Mouse (Mus musculus) kidney, embryonic 14.5 days (tissue): ENCODE results near the gene Pnldc1. TPM values are rescaled to one million over a fixed set of nuclear protein-coding genes. Genes with fewer than 3 reads are reported as not detected.
A peak's percentile ranks its signal among the peaks of the same experiment; 100 is the strongest.
"Not testable (repeated sequence)": the region's sequence is repeated elsewhere in the genome, so short reads cannot be mapped to it uniquely, and the experiment has no call there.

Experiments used
- ATAC-seq: fragments of 200-750 bp; cut with Nextera tagmentation; 2 replicates; pipeline ENCODE4 v1.8.0; 2017; ENCODE audit warnings: moderate number of reproducible peaks, mild to moderate bottlenecking, moderate TSS enrichment, moderate library complexity; ENCODE audit not compliant: low FRiP score, low TSS enrichment
- H3K27ac ChIP-seq: fragments of 300-500 bp; sonication (generic); 2 replicates; pipeline ENCODE4 v1.5.1; 2014; ENCODE audit warnings: low read depth, mild to moderate bottlenecking, low read length, moderate library complexity, mixed read lengths
- H3K27me3 ChIP-seq: fragments of 300-500 bp; sonication (generic); 2 replicates; pipeline ENCODE4 v1.6.1; 2014; ENCODE audit warnings: mild to moderate bottlenecking, low read length; ENCODE audit not compliant: control insufficient read depth, insufficient read depth
- H3K36me3 ChIP-seq: fragments of 300-500 bp; sonication (generic); 2 replicates; pipeline ENCODE4 v1.6.1; 2014; ENCODE audit warnings: low read length, mixed read lengths; ENCODE audit not compliant: control insufficient read depth, insufficient read depth
- H3K4me1 ChIP-seq: fragments of 300-500 bp; sonication (generic); 2 replicates; pipeline ENCODE4 v1.6.1; 2014; ENCODE audit warnings: low read length, mixed read lengths; ENCODE audit not compliant: control insufficient read depth, insufficient read depth
- H3K4me2 ChIP-seq: fragments of 300-500 bp; sonication (generic); replicated peaks from 2 replicates; pipeline ENCODE4 v1.6.1; 2014; ENCODE audit warnings: low read depth, mild to moderate bottlenecking, low read length
- H3K4me3 ChIP-seq: fragments of 300-500 bp; sonication (generic); 2 replicates; pipeline ENCODE4 v1.5.1; 2014; ENCODE audit warnings: mild to moderate bottlenecking, low read length
- H3K9ac ChIP-seq: fragments of 300-500 bp; sonication (generic); 2 replicates; pipeline ENCODE4 v1.6.1; 2014; ENCODE audit warnings: low read depth, mild to moderate bottlenecking, low read length, moderate library complexity
- H3K9me3 ChIP-seq: fragments of 300-500 bp; sonication (generic); 2 replicates; pipeline ENCODE4 v1.6.1; 2016; ENCODE audit warnings: low read length; ENCODE audit not compliant: control insufficient read depth
- WGBS: fragments of 180-500 bp; shearing (Covaris S2); extraction: QIAGEN DNeasy Blood & Tissue Kit; methylation state at CpG from one replicate; pipeline ENCODE4 v1.1.7; 2014; 5-methylcytosine and 5-hydroxymethylcytosine counted together
- polyA plus RNA-seq: library from polyadenylated mRNA; unstranded; fragments of >200 nt; fragmentation: Nextera tagmentation; extraction: Ambion mirVana; gene quantifications from 2 replicates; pipeline ENCODE4 v1.2.1, GENCODE M21; 2014

Gene Pnldc1
- polyA plus RNA-seq, 1 experiment from 2014 or later: 1.7 TPM

GRCm38 (mm10) chr17:12915488-12915880, 5.5 kb upstream of the Pnldc1 start, which contains the start of gene Tcp1:
Tcp1 (plus strand) TSS chr17:12915701.
- Histone ChIP-seq H3K9ac (peak within 1 kb of the TSS; percentile 99), H3K4me1 (peaks cover 5% of the 10 kb centered on the region; the same call in 1 of the 2 replicates), H3K4me2 (peak within 1 kb of the TSS; percentile 79), H3K9me3 (no peaks in the 10 kb centered on the region), H3K27me3 (no peaks in the 10 kb centered on the region), H3K4me3 (peak within 1 kb of the TSS; percentile 95), H3K36me3 (peaks cover 57% of the 10 kb centered on the region), H3K27ac (peak within 1 kb of the TSS; percentile 94)
- under 1% methylated on average over 18 of the region's 18 CpGs for WGBS
- peak; percentile 13 for ATAC-seq

- no peak overlapping the region for H3K27ac ChIP-seq
- H3K9ac ChIP-seq: no peak overlapping the region
- 90% methylated on average over 8 of the region's 8 CpGs for WGBS
- peaks cover 40% of the 10 kb centered on the region for H3K36me3 ChIP-seq
- no peak overlapping the region for H3K4me3 ChIP-seq
- ATAC-seq: no peak
- no peaks in the 10 kb centered on the region for H3K27me3 ChIP-seq
- H3K9me3 ChIP-seq: no peaks in the 10 kb centered on the region
- H3K4me1 ChIP-seq: peaks cover 5% of the 10 kb centered on the region; the same call in 1 of the 2 replicates
- no peak overlapping the region for H3K4me2 ChIP-seq
Observed at GRCm38 (mm10) chr17:12910391-12910790, 361 bp upstream of the Pnldc1 start.

DNA sequence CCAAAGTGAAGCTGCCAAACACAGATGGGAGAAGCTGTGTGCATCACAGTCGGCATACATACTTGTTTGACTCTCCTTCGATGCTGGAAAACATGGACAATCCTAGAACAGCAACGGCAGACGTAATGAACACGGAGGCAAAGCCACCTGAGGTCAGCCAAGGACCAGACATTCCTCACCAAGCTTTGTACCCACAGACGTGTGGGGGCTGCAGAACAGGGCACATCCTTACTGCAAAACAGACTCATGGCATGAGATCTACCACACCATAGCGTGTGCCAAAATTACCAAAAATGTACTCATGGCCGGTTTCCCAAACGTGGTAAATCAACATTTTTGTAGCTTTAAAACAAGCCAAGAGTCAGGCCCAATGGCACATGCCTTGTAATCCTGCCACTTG, 3.6 kb downstream of the Pnldc1 start:
- Histone ChIP-seq H3K4me1 (no peaks in the 10 kb centered on the region), H3K4me3 (no peak overlapping the region), H3K9me3 (no peaks in the 10 kb centered on the region), H3K27ac (no peak overlapping the region), H3K36me3 (peaks cover 27% of the 10 kb centered on the region; the same call in 1 of the 2 replicates), H3K27me3 (no peaks in the 10 kb centered on the region), H3K9ac (no peak overlapping the region), H3K4me2 (no peak overlapping the region)
- ATAC-seq: no peak
- WGBS: 90% methylated on average over 9 of the region's 9 CpGs

- Histone ChIP-seq H3K4me3 (no peak overlapping the region), H3K4me1 (no peaks in the 10 kb centered on the region), H3K36me3 (peaks cover 20% of the 10 kb centered on the region; the same call in 1 of the 2 replicates), H3K27me3 (no peaks in the 10 kb centered on the region), H3K4me2 (no peak overlapping the region), H3K9ac (no peak overlapping the region), H3K27ac (no peak overlapping the region), H3K9me3 (no peaks in the 10 kb centered on the region)
- ATAC-seq: no peak
- WGBS: 88% methylated on average over 4 of the region's 4 CpGs
Observed at GRCm38 (mm10) chr17:12905810-12906209, 4.2 kb downstream of the Pnldc1 start.

DNA sequence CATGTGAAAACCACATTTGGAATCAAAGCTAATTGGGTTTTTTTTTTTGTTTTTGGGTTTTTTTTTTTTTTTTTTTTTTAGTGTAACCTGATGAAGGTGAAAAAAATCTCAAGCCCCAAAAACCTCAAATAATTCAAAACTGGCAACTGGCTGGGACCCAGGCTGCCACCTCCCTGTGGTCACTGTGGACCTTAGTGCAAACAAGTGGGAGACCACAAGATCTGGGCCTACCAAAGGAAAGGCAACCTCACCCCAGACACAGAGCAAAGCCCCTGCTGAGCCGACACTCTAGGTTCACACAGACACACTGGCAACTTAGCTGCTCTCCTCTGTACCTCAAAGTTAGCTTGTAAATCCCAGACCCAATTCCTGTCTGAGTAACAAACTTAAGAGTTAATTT, 5.7 kb downstream of the Pnldc1 start:
- Histone ChIP-seq H3K4me2 (no peak overlapping the region), H3K27me3 (no peaks in the 10 kb centered on the region), H3K4me3 (no peak overlapping the region), H3K9ac (no peak overlapping the region), H3K4me1 (no peaks in the 10 kb centered on the region), H3K27ac (no peak overlapping the region), H3K9me3 (no peaks in the 10 kb centered on the region), H3K36me3 (peaks cover 17% of the 10 kb centered on the region; the same call in 1 of the 2 replicates)
- 81% methylated on average over 1 of the region's 1 CpGs for WGBS
- no peak for ATAC-seq

GRCm38 (mm10) chr17:12903372-12904333, 6.4 kb downstream of the Pnldc1 start:
- H3K27ac ChIP-seq: no peak overlapping the region; the same call in 1 of the 2 replicates

GRCm38 (mm10) chr17:12902291-12902690, 7.7 kb downstream of the Pnldc1 start:
- Histone ChIP-seq H3K27me3 (no peaks in the 10 kb centered on the region), H3K9ac (no peak overlapping the region), H3K4me2 (no peak overlapping the region), H3K27ac (no peak overlapping the region), H3K4me1 (no peaks in the 10 kb centered on the region), H3K4me3 (no peak overlapping the region), H3K9me3 (no peaks in the 10 kb centered on the region), H3K36me3 (peaks cover 17% of the 10 kb centered on the region; the same call in 1 of the 2 replicates)
- 95% methylated on average over 6 of the region's 6 CpGs for WGBS
- ATAC-seq: no peak

More at GRCm38 (mm10) chr17:12903372-12904333, 6.4 kb downstream of the Pnldc1 start:
- Histone ChIP-seq H3K4me2 (no peak overlapping the region), H3K9me3 (no peaks in the 10 kb centered on the region), H3K4me3 (no peak overlapping the region), H3K36me3 (peaks cover 17% of the 10 kb centered on the region; the same call in 1 of the 2 replicates), H3K4me1 (no peaks in the 10 kb centered on the region), H3K27me3 (no peaks in the 10 kb centered on the region), H3K9ac (no peak overlapping the region)
- 36% methylated on average over 11 of the region's 12 CpGs for WGBS
- no peak for ATAC-seq

DNA sequence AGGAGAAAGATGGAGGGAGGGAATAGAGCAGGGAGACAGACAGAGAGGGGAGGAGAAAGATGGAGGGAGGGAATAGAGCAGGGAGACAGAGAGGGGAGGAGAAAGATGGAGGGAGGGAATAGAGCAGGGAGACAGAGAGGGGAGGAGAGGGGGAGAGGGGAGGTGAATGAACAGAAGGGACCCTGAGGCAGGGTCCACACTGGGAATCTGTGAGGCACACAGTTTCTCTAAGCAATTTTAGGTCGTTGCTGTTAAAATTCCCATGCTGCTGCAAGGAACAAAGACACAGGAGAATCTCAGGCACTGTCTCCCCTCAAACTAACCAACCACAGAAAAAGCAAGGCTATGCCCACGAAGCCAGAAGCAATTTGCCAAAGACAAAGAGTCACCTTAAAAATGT, 11.4 kb downstream of the Pnldc1 start:
- not testable (repeated sequence) for ATAC-seq, H3K36me3 ChIP-seq, H3K27me3 ChIP-seq, H3K9ac ChIP-seq, H3K27ac ChIP-seq, H3K4me2 ChIP-seq, H3K9me3 ChIP-seq, H3K4me3 ChIP-seq, H3K4me1 ChIP-seq
- WGBS: 45% methylated on average over 2 of the region's 2 CpGs

DNA sequence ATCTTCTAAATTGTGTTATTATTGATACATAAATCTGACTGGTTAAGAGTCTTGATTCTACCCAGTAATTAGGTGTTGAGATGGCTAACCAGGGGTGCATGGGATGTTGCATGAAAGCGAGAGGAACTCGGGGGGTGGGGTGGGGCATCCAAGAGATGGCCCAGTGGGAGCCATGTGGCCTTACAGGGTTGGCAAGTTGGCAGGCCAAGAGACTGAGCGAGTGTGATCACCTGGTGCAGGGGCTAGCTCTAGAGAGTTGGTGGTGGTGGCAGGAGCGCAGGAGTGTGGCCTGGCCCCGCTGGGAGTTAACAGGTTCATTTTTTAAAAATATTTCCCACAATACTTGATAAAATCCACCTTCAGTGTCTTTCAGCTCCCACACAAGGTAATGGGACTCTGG, 12.4 kb downstream of the Pnldc1 start:
- Histone ChIP-seq H3K27me3 (no peaks in the 10 kb centered on the region), H3K9ac (no peak overlapping the region), H3K4me1 (no peaks in the 10 kb centered on the region), H3K9me3 (no peaks in the 10 kb centered on the region), H3K27ac (no peak overlapping the region), H3K4me3 (no peak overlapping the region), H3K4me2 (no peak overlapping the region), H3K36me3 (peaks cover 3% of the 10 kb centered on the region; the same call in 1 of the 2 replicates)
- ATAC-seq: no peak; the same call in 1 of the 2 replicates
- 93% methylated on average over 5 of the region's 5 CpGs for WGBS
